Mouse (Mus musculus): ENCODE measurements around the gene Foxp1. TPM values are rescaled to one million over a fixed set of nuclear protein-coding genes. Genes with fewer than 3 reads are reported as not detected.

The Foxp1 gene
- polyA plus RNA-seq, 2 experiments, result 101 to 166 TPM

DNA sequence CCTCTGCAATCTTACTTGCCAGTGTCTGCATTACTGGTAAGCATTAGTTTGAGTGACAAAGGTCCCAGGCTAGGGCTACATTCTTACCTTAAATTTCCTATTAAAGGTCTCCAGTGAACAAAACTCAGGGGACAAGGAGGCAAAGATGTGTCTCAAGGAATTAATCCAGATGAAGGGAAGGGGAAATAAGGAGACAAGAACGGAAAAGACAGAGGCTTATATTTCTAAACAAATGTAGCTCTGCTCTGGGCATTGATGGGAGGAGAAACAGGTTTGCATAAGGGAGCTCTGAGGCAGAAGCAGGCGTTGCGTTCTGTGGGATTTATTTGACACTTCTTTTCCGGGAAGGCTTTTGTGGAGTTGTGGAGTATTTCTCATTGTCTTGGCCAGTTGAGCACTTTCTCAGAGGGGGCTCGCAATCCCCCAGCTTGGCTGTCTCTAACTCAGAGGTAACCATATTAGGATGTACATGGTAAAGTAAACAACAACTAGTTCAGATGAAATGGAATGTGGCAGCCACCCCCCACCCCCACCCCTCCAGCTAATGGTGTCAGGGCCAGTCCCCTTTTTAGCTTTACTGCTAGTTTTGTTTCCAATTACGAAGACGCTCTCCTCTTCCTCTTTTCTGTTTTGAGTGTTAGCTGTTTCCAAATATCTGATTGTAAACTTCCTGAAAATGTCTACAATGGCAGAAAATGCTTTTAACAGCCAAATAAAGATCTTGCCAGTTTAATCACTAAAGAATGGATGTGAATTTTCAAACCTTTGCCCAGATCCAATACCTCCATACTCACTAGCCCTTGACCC, 317.5 kb downstream of the Foxp1 start:
- no peak for TF ChIP-seq POLR2A (IDR thresholded peaks at IDR 0.05; ENCODE audit: borderline replicate concordance, extremely low read depth, insufficient read depth, insufficient read length)
- ATAC-seq (ENCODE audit: low FRiP score, low read depth) (no peak), DNase-seq (ENCODE audit: low spot score) (no peak)
- Histone ChIP-seq H3K27me3 (ENCODE audit: control insufficient read depth, insufficient read depth, low read length) (no peaks in the 10 kb centered on the region), H3K9me3 (ENCODE audit: control insufficient read depth, low read length) (no peaks in the 10 kb centered on the region), H3K4me1 (ENCODE audit: control insufficient read depth, insufficient read depth, low read length) (peaks cover 40% of the 10 kb centered on the region), H3K4me2 (replicated peaks; ENCODE audit: low read depth, low read length, severe bottlenecking) (0 out of 2 replicates have a peak overlapping the region, but pooled peaks have one; percentile 19), H3K9ac (ENCODE audit: low read depth, low read length, severe bottlenecking) (no peak overlapping the region), H3K4me3 (replicated peaks; ENCODE audit: low read length) (no peak overlapping the region), H3K36me3 (ENCODE audit: control insufficient read depth, insufficient read depth, low read length) (no peaks in the 10 kb centered on the region), H3K27ac (replicated peaks; ENCODE audit: low read depth, low read length) (no peak overlapping the region)
- WGBS, result 9% methylated on average over 7 of the region's 7 CpGs

DNA sequence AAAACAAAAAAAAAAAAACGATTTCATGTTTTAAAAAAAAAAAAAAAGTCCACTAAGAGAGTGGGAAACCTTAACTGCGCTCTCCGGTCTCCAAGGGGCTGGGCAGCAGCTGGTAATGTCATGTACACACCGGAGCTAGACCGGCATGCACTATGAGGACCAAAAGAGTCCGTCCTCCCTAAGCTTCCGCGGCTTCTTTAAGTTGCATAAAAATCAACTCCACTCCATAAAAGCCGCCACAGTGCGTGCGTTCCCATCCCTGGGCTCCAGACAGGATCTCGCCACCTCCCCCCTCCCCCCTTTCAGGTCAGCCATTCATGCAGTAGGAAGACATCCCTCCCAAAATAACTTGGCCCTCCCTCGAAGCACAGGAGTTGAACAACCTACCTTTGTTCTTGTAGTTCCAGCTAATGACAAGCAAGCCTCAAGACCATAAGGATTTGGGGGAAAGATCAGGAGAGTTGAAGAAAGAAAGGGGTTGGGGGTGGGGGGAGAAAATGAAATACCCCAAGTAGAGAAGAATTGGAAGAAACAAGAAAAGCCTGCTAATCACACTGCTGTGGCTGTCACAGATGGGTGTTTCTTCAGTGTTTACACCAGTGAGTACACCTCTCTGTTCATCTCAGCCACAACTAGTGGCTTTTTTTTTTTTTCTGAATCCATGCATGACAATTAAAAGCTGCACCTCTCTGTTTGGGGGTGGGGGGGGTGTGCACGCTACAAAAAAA, 318.3 kb downstream of the Foxp1 start:
- no peak overlapping the region for H3K27ac ChIP-seq (replicated peaks; ENCODE audit: low read depth, low read length)
- H3K9ac ChIP-seq (ENCODE audit: low read depth, low read length, severe bottlenecking), result no peak overlapping the region

DNA sequence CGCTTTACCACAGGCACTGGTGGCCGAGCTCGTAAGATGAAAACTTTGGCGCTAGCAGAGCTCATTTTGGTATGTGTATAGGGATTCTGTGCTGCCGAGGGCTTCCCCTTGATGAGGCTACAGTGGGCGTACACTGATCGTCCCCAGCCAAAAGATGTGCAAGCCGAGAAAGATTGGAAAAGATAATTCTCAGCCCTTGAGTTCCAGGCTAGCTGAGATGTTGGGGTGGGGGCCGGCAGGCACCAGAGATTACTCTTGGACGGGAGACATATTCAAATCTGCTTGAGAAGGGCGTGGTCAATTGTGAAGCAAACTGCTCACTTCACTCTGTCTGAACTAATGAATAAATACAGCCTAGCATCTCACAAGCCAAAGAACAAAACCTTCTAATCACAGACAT, 319.3 kb downstream of the Foxp1 start:
- Histone ChIP-seq H3K27me3 (ENCODE audit: control insufficient read depth, insufficient read depth, low read length) (no peaks in the 10 kb centered on the region), H3K9ac (ENCODE audit: low read depth, low read length, severe bottlenecking) (no peak overlapping the region), H3K4me3 (replicated peaks; ENCODE audit: low read length) (no peak overlapping the region), H3K9me3 (ENCODE audit: control insufficient read depth, low read length) (no peaks in the 10 kb centered on the region), H3K36me3 (ENCODE audit: control insufficient read depth, insufficient read depth, low read length) (no peaks in the 10 kb centered on the region), H3K27ac (replicated peaks; ENCODE audit: low read depth, low read length) (no peak overlapping the region), H3K4me2 (replicated peaks; ENCODE audit: low read depth, low read length, severe bottlenecking) (no peak overlapping the region), H3K4me1 (ENCODE audit: control insufficient read depth, insufficient read depth, low read length) (peaks cover 40% of the 10 kb centered on the region)
- 32% methylated on average over 11 of the region's 11 CpGs for WGBS
- no peak for TF ChIP-seq POLR2A (IDR thresholded peaks at IDR 0.05; ENCODE audit: borderline replicate concordance, extremely low read depth, insufficient read depth, insufficient read length)
- DNase-seq (ENCODE audit: low spot score) (no peak), ATAC-seq (ENCODE audit: low FRiP score, low read depth) (no peak)

More for the DNA sequence above, 318.3 kb downstream of the Foxp1 start:
- H3K4me1 ChIP-seq (ENCODE audit: control insufficient read depth, insufficient read depth, low read length), result peaks cover 40% of the 10 kb centered on the region
- 3% methylated on average over 14 of the region's 14 CpGs for WGBS
- H3K4me3 ChIP-seq (replicated peaks; ENCODE audit: low read length), result peak overlapping the region; percentile 14; the same call in 1 of the 2 replicates
- no peaks in the 10 kb centered on the region for H3K9me3 ChIP-seq (ENCODE audit: control insufficient read depth, low read length)
- peak overlapping the region; percentile 43 for H3K4me2 ChIP-seq (replicated peaks; ENCODE audit: low read depth, low read length, severe bottlenecking)
- no peaks in the 10 kb centered on the region for H3K36me3 ChIP-seq (ENCODE audit: control insufficient read depth, insufficient read depth, low read length)
- no peak for TF ChIP-seq POLR2A (IDR thresholded peaks at IDR 0.05; ENCODE audit: borderline replicate concordance, extremely low read depth, insufficient read depth, insufficient read length)
- no peaks in the 10 kb centered on the region for H3K27me3 ChIP-seq (ENCODE audit: control insufficient read depth, insufficient read depth, low read length)
- ATAC-seq (ENCODE audit: low FRiP score, low read depth), result 0 out of 2 replicates have a peak, but pooled peaks have one; percentile 16
- DNase-seq (ENCODE audit: low spot score), result peak; percentile 28

DNA sequence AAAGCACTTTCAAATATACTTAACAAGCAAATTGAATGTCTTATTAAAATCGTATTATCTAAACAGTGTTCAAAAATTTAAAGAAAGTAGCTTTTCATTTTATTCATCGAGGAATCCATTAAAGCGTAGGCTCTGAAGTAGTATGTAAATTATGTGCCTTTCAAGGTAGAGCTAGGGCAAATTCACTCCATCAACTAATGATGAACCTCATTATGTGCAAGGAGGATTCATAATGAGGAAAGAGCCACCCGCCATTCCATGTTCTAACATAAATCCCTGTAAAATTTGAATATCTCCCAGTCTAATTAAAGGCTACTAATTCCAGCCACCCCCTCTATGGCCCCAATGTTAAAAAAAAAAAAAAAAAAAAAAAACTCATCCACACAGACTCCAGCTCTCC, 319.7 kb downstream of the Foxp1 start:
- no peak overlapping the region for H3K4me2 ChIP-seq (replicated peaks; ENCODE audit: low read depth, low read length, severe bottlenecking)

DNA sequence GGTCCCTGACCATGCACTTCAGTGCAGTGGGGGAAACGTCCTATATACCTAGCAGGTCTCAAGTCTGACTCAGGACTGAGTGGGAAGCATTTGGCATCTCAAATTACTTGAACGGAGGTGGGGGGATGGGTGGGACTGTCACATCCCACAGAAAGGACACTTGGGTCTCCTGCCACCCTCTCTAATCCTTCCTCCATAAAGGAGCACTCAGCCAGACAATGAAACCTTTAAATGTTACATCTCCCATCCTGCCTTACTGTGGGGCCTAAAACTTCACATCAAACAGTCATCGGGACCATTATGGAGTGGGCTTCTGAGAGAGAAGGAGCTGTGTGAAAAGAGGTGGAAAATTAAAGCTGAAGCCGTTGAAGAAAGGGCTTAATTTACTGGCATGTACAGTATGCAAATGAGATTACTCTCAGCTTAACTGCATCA, 321.2 kb downstream of the Foxp1 start:
- H3K4me1 ChIP-seq (ENCODE audit: control insufficient read depth, insufficient read depth, low read length), result peaks cover 29% of the 10 kb centered on the region
- no peaks in the 10 kb centered on the region for H3K27me3 ChIP-seq (ENCODE audit: control insufficient read depth, insufficient read depth, low read length)
- no peak for TF ChIP-seq POLR2A (IDR thresholded peaks at IDR 0.05; ENCODE audit: borderline replicate concordance, extremely low read depth, insufficient read depth, insufficient read length)
- ATAC-seq (ENCODE audit: low FRiP score, low read depth), result no peak
- DNase-seq (ENCODE audit: low spot score), result no peak
- WGBS, result 11% methylated on average over 4 of the region's 4 CpGs
- no peaks in the 10 kb centered on the region for H3K9me3 ChIP-seq (ENCODE audit: control insufficient read depth, low read length)
- H3K36me3 ChIP-seq (ENCODE audit: control insufficient read depth, insufficient read depth, low read length), result no peaks in the 10 kb centered on the region
- no peak overlapping the region for H3K4me2 ChIP-seq (replicated peaks; ENCODE audit: low read depth, low read length, severe bottlenecking)
- H3K9ac ChIP-seq (ENCODE audit: low read depth, low read length, severe bottlenecking), result no peak overlapping the region
- H3K27ac ChIP-seq (replicated peaks; ENCODE audit: low read depth, low read length), result no peak overlapping the region
- H3K4me3 ChIP-seq (replicated peaks; ENCODE audit: low read length), result no peak overlapping the region

More for the DNA sequence above, 319.7 kb downstream of the Foxp1 start:
- Histone ChIP-seq H3K4me1 (ENCODE audit: control insufficient read depth, insufficient read depth, low read length) (peaks cover 40% of the 10 kb centered on the region), H3K9ac (ENCODE audit: low read depth, low read length, severe bottlenecking) (no peak overlapping the region), H3K9me3 (ENCODE audit: control insufficient read depth, low read length) (no peaks in the 10 kb centered on the region), H3K27me3 (ENCODE audit: control insufficient read depth, insufficient read depth, low read length) (no peaks in the 10 kb centered on the region), H3K4me3 (replicated peaks; ENCODE audit: low read length) (no peak overlapping the region), H3K36me3 (ENCODE audit: control insufficient read depth, insufficient read depth, low read length) (no peaks in the 10 kb centered on the region), H3K27ac (replicated peaks; ENCODE audit: low read depth, low read length) (no peak overlapping the region)
- DNase-seq (ENCODE audit: low spot score), result no peak
- no peak for TF ChIP-seq POLR2A (IDR thresholded peaks at IDR 0.05; ENCODE audit: borderline replicate concordance, extremely low read depth, insufficient read depth, insufficient read length)
- WGBS, result 79% methylated on average over 4 of the region's 4 CpGs
- no peak for ATAC-seq (ENCODE audit: low FRiP score, low read depth)
